Mouse (Mus musculus): ENCODE results near the gene Slc17a7. TPM values are rescaled to one million over a fixed set of nuclear protein-coding genes. Genes with fewer than 3 reads are reported as not detected.
"Not testable (repeated sequence)": the region's sequence is repeated elsewhere in the genome, so short reads cannot be mapped to it uniquely, and the experiment has no call there.

Gene Slc17a7
- 100 to 1,000 TPM; 267 to 292 TPM for total RNA-seq (2021)

DNA sequence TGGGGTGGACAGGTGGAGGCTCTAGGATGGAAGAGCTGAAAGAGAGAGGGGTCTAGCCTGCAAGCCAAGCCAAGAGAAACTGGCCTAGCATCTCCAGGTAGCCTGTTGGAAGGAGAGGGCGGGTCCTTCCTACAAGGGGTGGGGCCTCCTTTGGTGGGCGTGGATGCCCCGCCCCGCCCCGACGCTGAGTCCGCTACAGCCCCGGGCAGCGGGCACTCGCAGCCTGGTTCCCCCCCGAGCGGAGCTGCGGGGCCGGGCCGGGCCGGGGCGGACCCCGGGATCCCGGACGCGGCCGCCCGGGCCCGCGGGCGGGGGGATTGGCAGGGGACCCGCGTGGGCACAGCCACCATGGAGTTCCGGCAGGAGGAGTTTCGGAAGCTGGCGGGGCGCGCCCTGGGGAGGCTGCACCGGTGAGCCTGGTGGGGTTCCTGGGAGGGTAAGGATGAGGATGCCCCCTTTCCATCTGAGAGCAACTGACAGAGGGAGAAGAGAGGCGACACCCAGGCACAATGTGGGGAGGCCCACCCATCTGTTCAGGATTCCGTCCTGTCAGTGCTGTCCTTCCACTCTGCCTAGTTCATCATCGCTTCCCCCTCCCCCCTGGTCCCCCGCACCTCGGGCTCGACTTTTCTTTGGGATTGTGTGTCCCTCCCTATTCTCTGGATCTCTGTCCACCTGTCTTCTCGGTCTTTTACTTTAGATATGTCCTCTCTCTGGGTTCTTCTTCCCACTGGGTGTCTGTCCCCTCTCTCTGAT, at the start of gene Slc17a7:
Gene Slc17a7, plus strand, starts transcription at position 215 of the 756 bp plus-strand sequence.
- DNase-seq, result no peak
- intact Hi-C loops (cut with DNase I), result loop anchor here (5.0 kb wide), 1 partner anchor 133 kb away; no protein-coding TSS in a partner anchor

DNA sequence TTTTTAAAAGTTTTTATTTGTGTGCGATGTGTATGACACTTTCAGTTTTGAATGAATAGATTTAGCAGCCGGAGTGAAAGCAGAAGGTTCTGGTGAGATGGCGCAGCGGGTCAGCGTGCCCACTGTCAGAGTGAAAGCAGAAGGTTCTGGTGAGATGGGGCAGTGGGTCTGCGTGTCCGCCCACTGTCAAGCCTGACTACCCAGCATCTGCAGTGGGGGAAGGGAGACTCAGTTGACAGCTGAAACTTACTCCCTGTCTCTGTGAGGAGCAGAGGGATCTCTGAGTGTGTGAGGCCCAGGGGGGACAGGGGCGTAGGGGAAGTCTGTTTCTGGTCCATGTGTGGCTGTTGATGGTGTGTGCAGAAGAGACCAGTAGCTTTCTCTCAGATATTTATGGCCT, 46.2 kb upstream of the Slc17a7 start:
- intact Hi-C loops (cut with DNase I), result no loop called here
- no peak for DNase-seq

DNA sequence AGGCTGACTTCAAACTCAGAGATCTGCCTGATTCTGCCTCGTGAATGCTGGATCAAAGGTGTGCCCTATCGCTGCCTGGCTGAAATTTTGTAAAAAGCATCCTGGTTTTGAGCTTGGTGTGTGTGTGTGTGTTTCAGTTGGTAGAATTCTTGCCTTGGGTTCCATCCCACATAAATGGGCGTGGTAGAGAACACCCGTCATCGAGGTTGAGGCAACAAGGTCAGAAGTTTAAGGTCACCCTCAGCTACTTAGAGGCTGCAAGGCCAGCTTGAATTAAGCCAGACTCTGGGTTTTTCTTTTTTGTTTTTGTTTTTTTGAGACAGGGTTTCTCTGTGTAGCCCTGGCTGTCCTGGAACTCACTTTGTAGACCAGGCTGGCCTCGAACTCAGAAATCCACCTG, 45.4 kb upstream of the Slc17a7 start:
- DNase-seq, result no peak
- intact Hi-C loops (cut with DNase I), result no loop called here

DNA sequence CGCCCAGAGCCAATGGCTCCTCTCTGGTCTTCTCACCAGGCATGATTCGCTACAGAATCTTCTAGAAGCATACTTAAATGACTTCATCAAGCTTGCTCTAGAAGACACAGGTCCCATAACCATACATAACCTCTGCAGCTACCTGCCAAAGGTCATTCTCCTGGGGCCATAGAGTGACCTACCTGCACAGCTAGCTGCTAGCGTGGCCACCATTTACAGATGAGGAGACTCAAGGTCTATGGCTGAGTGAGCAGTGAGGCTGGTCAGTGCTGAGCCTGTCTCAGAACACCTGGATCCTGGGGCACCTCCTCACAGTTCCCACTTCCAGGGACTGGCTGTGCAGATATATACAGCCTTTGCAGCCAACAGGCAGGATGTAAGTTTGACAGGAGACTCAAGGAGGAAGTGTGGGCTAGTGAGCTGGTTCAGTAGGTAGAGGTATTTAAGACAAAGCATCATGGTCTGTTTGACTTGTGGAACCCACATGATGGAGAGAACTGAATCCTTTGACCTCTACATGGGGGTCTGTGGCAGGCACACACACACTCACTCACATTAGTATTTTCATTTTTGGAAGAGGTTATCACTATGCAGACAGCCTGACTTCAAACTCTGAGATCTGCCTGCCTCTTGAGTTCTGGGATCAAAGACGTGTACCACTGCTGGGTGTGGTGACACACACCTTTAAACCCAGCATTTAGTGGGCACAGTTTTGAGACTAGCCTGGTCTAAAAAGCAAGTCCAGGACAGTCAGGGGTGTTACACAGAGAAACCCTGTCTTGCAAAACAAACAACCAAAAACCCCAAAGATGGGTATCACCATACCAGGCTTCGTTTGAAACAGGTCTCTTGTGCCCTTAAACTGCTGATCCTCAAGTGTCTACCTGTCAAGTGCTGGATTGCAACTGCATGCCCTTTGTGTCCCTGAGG, 43.7 kb upstream of the Slc17a7 start:
- no peak for DNase-seq
- intact Hi-C loops (cut with DNase I), result no loop called here

DNA sequence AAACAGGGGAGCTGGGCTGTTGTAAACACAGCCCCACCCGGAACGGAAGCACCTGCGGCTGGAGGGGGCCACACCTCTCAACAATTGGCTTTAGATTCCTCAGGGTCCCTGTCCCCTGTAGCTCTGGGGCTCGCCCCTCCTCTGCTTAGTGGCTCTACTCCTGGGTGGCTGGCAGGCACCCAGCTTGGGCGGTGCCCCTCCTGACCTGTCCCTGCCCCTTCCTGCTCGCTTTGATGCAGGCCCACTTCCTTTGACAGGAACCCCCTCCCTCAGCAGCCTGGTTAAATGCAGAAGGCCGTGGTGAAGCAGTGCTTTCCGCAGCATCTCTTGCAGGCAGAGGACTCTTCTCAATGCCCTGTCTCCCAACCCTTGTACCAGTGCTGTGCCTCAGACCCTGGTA, 42.3 kb upstream of the Slc17a7 start:
- no peak for DNase-seq
- intact Hi-C loops (cut with DNase I), result no loop called here

DNA sequence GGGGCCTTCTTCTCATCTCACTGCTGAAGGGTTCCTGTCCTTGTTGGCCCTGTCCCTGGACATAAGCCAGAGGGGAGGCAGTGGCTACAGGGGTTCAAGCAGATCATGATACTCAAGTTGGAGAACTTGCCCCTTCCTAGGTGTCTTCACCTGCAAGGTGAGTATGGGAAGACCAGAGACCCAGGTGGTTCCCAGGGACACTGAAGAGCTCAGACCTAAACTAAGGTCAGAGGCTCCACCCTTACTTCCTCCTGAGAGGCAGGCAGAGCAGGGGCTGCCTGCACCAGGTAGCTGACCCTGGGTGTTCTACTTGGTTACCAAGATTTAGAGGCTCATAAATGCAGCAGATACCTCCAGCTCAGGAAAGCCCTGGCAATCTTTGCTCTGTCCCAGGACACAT, 41.8 kb upstream of the Slc17a7 start:
- no peak for DNase-seq
- intact Hi-C loops (cut with DNase I), result no loop called here

DNA sequence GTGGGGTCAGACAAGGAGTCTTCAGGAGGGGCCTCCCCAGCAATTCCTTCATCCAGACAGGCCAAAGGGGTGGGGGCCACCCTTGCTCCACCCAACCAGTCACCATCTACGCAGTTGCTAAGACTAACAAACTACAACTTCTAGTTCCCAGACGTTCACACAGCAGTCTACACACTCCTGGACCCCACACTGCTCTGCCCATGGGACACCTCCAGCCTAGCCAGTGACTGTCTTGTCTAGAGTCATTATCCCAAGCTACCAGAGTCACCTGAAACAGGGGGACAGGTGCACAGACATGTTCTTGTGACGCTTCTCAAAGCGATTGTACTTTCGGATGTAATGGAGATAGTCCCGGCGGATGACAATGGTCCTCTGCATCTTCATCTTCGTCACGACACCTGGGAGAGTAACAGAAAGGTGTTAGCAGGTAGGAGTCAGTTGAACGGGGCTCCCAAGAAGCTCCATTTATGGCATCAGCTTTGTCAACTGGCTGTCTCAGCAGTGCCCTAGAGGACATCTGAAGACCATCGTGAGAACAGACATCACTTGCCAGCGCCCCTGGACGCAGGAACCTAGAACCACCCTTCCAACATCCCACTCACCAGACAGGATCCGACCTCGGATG, 41.1 kb upstream of the Slc17a7 start:
- intact Hi-C loops (cut with DNase I), result no loop called here
- no peak for DNase-seq

DNA sequence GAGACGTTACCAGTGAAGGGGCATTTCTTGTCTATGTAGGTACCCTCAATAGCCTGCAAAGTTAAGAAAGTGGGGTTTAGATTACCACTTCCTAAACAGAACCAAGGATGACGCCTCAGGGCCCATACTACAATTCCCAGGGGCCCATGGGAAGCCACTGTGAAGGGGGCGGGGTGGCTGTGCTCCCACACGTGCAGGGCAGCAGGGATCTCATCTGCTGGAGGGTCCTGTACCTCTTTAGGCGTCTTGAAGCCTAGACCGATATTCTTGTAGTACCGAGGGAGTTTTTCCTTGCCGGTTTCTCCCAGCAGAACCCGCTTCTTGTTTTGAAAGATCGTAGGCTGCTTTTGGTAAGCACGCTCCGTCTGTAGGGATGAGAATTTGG, 40.6 kb upstream of the Slc17a7 start:
- DNase-seq, result peak; percentile 48
- intact Hi-C loops (cut with DNase I), result no loop called here

DNA sequence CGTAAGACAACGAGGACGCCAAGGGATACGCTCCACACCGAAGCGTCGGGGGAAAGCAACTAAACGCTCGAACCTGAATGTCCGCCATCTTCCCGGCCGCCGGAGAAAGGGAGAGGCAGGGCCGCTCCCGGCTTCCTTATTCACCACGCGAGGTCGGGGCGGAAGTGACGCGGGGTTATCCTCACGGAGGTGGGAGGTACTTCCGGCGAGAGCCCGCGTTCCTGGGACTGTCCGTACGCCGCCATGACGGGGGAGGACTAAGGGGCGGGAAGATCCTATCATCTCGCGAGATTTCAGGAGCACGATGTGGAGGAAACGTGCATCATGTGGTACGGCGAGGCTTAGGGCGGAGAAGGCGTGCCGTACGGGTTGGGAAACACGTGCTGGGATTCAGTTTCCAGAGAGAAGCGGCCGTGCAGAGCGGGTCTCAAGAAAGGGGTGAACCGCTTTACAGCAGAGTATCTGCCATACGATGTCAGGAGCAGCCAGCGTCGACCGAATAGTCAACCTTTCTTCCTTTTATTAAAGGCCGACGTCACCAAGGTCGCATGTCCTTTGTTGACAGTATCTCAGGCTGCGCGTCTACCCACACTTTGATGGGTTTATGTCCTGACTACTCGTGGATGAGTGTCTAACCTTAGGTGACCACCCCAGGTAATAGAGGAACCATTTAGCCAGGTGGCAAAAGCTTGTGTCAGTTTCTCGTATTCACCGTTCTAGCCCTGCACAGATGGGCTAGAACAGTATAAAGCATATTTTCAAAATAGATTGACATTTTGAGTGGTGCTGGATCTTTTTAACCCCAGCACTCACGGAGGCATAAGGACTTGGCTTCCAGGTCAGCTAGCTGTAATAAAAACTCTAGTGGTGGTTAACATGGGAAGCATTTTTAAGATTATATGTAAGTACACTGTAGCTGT, 39.3 kb upstream of the Slc17a7 start, which contains the start of gene Rps11:
Gene Rps11, minus strand, starts transcription at position 216 of the 920 bp plus-strand sequence.
- peak; percentile 99 for DNase-seq
- intact Hi-C loops (cut with DNase I), result no loop called here

DNA sequence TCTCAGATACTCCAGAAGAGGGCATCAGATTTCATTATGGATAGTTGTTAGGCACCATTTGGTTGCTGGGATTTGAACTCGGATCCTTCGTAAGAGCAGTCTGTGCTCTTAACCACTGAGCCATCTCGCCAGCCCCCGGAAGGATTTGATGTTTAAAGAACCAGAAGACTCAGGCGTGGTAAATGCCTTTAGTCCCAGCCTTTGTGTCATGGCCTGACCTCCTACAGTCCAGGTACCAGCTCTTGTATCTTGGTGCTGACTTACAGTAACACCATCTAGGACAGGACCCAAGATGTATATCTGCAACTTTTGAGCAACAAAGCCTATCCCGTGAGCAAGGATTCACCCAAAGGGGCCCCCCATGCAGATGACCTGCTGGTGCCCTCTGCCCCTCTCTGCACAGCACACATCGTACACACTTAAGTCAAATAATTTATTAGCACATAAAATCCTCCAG, 38.6 kb upstream of the Slc17a7 start:
- intact Hi-C loops (cut with DNase I), result no loop called here

DNA sequence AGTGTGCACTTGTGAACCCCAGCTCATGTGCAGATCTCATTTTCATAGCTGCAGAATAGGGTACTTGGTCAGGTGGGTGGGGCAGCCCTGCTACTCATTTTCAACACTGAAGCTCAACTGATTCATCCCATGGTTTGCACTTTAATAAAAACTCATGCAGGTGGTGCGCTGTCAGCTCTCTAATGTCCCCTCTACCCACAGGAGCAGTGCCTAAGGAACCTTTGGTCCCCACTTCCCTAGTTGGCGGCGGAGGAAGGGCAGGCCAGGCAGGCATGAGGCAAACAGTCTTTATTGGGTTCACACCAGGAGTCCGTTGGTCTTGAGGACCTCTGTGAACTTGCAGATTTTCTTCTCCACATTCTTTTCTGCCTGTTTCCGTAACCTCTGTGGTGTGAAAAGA, 38.1 kb upstream of the Slc17a7 start:
- intact Hi-C loops (cut with DNase I); DNase-seq: not testable (repeated sequence)

More for the DNA sequence above, 38.6 kb upstream of the Slc17a7 start:
- DNase-seq, result no peak

DNA sequence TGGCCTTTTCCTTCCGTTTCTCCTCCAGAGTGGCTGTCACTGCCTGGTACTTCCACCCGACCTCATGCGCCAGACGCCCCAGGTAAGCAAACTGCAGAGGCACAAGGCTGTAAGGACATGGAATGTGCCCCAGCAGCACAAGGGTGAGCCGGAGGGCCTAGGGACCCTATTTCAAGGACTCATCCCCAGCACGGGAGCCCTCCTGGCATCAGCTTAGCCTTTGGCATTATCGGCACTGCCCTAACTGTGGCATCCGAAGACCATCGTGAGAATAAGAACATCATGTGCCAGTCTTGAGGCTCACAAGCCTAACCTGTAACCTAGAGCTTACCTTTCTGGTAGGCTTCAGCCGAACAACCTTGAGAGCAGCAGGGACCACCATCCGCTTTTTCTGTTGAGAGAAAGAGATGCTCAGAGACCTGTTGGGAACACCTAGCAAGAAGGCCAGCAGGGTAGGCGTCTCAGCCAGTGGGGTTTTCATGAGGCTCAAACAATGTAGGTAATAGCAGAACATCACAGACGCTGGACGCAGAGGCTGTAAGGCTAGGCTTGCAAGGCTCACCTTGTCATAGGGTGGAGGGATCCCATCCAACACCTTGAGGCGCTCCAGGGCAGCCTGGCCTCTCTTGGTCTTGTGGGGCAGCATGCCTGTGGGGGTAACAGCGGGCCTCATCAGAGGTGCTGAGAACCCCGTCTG, 37.5 kb upstream of the Slc17a7 start:
- intact Hi-C loops (cut with DNase I), result no loop called here
- DNase-seq, result no peak

DNA sequence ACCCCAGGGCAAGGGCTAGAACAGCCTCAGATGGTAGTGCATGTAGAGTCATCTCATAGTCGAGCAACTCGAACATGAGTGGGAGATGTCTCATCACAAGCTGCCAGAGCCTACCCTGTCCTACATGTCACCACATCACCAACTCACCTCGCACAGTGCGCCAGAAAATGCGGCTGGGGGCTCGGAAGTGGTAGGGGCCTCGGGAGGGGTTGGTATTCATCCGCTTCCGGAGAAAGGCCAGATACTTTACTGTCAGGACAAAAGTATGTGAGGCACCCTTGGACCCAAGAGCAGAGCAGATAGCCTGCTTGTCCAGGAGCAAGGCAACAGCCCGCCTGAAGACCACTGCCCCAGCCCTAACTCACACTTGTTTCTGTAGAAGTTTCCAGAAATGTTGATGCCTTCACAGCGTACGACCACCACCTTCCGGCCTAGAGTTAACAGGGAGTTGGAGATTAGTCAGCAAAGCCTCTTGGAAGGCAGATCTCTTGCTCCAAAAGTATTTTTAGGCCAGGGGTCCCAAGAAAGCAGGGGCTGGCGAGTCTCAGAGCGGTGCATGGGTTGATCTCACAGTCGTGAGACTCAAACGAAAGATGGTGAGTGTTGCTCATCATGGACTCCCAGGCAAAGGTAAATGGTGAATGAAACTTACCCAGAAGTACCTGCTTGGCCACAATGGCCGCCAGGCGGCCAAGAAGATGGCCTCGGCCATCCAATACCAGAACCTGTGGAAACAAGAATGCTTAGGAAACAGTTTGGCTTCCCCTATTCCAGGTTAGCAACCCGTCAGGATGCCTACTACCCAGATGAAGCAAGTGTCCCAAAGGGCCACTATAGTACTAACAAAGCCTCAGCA, 36.7 kb upstream of the Slc17a7 start:
- DNase-seq, result no peak
- intact Hi-C loops (cut with DNase I), result no loop called here

DNA sequence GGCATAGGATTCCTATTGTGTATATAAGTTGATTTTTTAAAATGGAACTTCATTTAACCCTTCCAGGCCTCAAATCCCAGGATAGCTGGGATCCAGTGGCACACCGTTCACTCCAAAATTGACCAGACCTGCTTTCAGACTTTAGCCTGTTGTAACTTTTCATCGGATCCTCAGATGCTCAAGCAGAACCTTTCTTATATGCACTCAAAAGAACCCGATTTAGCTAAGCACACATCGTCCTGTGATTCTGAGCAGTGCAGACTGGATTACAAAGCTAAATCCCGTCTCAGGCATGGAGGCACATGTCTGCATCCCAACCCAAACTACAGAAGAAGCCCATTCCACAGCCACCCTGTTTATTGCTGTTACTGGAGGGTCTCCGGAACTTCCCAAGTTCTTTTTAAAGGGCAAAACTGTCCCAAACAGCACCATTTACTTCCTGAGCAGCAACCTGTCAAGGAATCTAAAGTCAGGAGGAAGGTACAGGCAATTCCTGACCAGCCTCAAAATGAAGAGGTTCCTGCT, 36.0 kb upstream of the Slc17a7 start:
- DNase-seq, result no peak
- intact Hi-C loops (cut with DNase I), result no loop called here

DNA sequence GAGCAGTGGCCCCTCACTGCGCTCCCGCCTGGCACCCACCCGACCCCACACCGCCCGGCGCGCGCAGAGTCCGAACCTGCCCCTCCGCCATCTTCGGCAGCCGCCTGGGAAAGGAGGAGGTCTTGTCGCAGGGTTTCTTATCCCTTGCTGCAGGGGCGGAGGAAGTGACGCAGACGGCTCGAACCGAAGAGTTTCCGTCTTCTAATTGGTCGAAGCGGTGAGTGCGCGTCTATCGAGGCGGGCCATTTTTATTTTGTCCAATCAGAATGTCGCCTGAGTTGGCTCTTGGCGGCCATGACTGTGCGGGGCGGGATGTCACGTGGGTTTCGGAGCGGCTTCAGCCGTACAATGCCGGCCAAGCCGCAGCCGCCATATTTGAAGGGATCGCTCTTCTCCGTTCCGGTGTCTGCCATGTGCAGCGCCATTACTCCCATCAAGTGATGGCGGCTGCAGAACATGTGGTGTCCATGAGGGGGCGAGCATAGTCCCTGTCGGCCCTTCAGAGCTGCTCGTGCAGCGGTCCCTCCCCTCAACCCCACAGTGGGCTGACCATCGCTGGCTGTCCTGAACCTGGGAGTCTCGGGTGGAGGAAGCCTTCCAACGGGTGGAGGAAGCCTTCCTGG, 35.0 kb upstream of the Slc17a7 start, which contains the start of gene Rpl13a:
Gene Rpl13a, minus strand, starts transcription at position 138 of the 623 bp plus-strand sequence.
- peak; percentile 99 for DNase-seq
- intact Hi-C loops (cut with DNase I), result no loop called here

DNA sequence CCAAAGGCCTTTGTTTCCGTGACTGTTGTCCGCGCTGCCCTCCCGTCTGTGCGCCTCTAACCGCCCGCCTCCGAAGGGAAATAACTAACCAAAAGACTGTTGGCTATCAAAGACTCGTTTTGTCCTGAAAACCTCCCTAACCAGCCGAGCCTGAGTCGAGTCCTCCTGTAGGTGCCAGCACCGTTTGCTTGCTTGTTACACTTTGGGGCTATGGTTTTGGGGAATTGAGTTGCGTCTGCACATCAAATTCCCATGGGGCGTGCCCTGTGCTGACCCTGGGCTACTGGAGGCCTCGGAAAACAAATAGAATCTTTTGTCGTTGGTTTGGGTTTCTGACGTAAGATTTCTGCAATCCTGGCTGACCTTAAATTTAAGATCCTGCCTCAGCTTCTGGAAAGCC, 34.4 kb upstream of the Slc17a7 start:
- intact Hi-C loops (cut with DNase I), result no loop called here
- DNase-seq, result no peak

DNA sequence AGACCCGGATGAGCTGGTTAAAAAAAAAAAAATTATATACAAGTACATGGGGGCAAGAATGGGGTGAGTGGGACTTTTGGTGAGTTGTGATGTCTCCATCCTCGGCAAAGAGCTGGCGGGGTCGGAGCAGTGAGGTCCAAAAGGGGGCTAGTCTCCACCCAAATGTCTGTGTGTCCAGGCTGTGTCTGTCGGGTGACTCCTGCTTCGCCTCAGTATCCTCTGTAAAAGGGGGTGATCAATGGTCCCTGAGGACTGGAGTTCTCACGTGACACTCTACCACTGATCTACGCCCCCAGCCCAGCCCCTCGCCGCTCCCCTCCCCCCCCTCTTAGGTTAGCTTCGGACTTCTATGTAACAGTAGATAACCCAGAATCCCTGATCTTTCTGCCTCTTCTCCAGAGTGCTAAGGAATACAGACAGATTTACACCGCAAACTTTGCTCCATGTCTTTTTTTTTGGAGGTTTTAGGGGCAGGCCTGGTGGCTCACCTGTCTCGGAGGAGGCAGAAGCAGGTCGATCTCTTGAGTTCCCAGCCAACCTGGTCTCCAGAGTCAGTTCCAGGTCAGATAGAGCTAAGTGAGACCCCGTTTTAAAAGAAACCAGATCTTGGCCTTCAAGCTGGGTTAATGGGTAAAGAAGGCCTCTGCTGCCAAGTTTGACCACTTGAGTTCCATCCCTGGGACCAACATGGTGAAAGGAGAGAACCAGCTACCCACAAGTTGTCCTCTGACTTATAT, 33.8 kb upstream of the Slc17a7 start:
- DNase-seq, result no peak
- intact Hi-C loops (cut with DNase I), result no loop called here

Data from left cerebral cortex, postnatal 4 days (tissue).